Mouse (Mus musculus) hindbrain, postnatal 0 days (tissue): ENCODE measurements at regions not wholly inside any gene's neighbourhood (a gene's known extent, or its start where the extent isn't known, plus 50 kb on each side); places are given as distances from the start of the nearest gene placed in this dataset.

Experiments
- ATAC-seq: fragments of 200-750 bp; cut with Nextera tagmentation; 2 replicates; pipeline ENCODE4 v1.8.0; 2017; ENCODE audit warnings: mild to moderate bottlenecking, moderate TSS enrichment, moderate library complexity
- DNase-seq: peaks from one replicate; pipeline ENCODE4 v3.0.0-alpha.2; 2015; ENCODE audit warnings: low spot score
- H3K27ac ChIP-seq: fragments of 300-500 bp; sonication (generic); 2 replicates; pipeline ENCODE4 v1.5.1; 2014; ENCODE audit warnings: mild to moderate bottlenecking
- H3K27me3 ChIP-seq: fragments of 300-500 bp; sonication (generic); 2 replicates; pipeline ENCODE4 v1.6.1; 2014; ENCODE audit warnings: low read length, mixed read lengths; ENCODE audit not compliant: insufficient read depth
- H3K36me3 ChIP-seq: fragments of 300-500 bp; sonication (generic); 2 replicates; pipeline ENCODE4 v1.6.1; 2014; ENCODE audit warnings: low read length, mixed read lengths; ENCODE audit not compliant: insufficient read depth
- H3K4me1 ChIP-seq: fragments of 300-500 bp; sonication (generic); 2 replicates; pipeline ENCODE4 v1.6.1; 2014; ENCODE audit warnings: antibody characterized with exemption, low read length, mixed read lengths; ENCODE audit not compliant: insufficient read depth
- H3K4me2 ChIP-seq: fragments of 300-500 bp; sonication (generic); 2 replicates; pipeline ENCODE4 v1.6.1; 2014; ENCODE audit warnings: low read depth, mild to moderate bottlenecking, low read length, moderate library complexity, mixed read lengths
- H3K4me3 ChIP-seq: fragments of 300-500 bp; sonication (generic); 2 replicates; pipeline ENCODE4 v1.5.1; 2014; ENCODE audit warnings: low read length
- H3K9ac ChIP-seq: fragments of 300-500 bp; sonication (generic); replicated peaks from 2 replicates; pipeline ENCODE4 v1.6.1; 2014; ENCODE audit warnings: mild to moderate bottlenecking, low read length, moderate library complexity, mixed read lengths
- H3K9me3 ChIP-seq: fragments of 300-500 bp; sonication (generic); 2 replicates; pipeline ENCODE4 v1.6.1; 2016; ENCODE audit warnings: low read length, mixed read lengths
- CTCF ChIP-seq: IDR thresholded peaks from 2 replicates; pipeline ENCODE4 v1.5.1; 2016; ENCODE audit warnings: antibody characterized with exemption, control low read depth, low read depth
- WGBS: fragments of 180-500 bp; shearing (Covaris S2); extraction: QIAGEN DNeasy Blood & Tissue Kit; methylation state at CpG from one replicate; pipeline ENCODE4 v1.1.7; 2014; 5-methylcytosine and 5-hydroxymethylcytosine counted together
- microRNA-seq, 2 experiments: library from miRNA; unstranded; fragments of <30 nt; microRNA quantifications; one replicate each; pipeline ENCODE4; 2016

- Histone ChIP-seq H3K36me3 (no peaks in the 10 kb centered on the region), H3K4me3 (no peak overlapping the region), H3K27ac (no peak overlapping the region), H3K9ac (no peak overlapping the region), H3K9me3 (no peaks in the 10 kb centered on the region), H3K4me2 (no peak overlapping the region), H3K27me3 (no peaks in the 10 kb centered on the region), H3K4me1 (no peaks in the 10 kb centered on the region)
- TF ChIP-seq CTCF: no peak
- 81% methylated on average over 2 of the region's 2 CpGs for WGBS
- no peak for ATAC-seq
- no peak for DNase-seq
These were observed 56.1 kb upstream of the Nrp1 start for GRCm38 (mm10) chr8:128302322-128302721.

Small RNAs in the stretch of these regions (microRNA-seq; reads per million reads assigned to microRNA genes)
- 0 reads per million in 2 experiments for gene Mir21c
